Mouse (Mus musculus) ES-E14 (cell line): ENCODE measurements at regions not wholly inside any gene's neighbourhood (a gene's known extent, or its start where the extent isn't known, plus 50 kb on each side); places are given as distances from the start of the nearest gene placed in this dataset.

Source experiments
- CHD2 ChIP-seq: IDR thresholded peaks from 2 replicates; pipeline ENCODE4 v1.6.1; 2014; ENCODE audit warnings: mild to moderate bottlenecking, low read depth, low read length, inconsistent platforms
- HCFC1 ChIP-seq: IDR thresholded peaks from 2 replicates; pipeline ENCODE4 v1.6.1; 2012; ENCODE audit warnings: low read length, inconsistent platforms, borderline replicate concordance; ENCODE audit not compliant: insufficient read depth
- ZC3H11A ChIP-seq: IDR thresholded peaks from 2 replicates; pipeline ENCODE4 v1.6.1; 2012; ENCODE audit warnings: low read depth, mild to moderate bottlenecking, inconsistent platforms, low read length, borderline replicate concordance

- TF ChIP-seq ZC3H11A (no peak), CHD2 (no peak), HCFC1 (no peak)
Observed at GRCm38 (mm10) chr16:91160679-91161078, 64.6 kb upstream of the Olig2 start.
